Mouse (Mus musculus): ENCODE measurements around the gene 2310022A10Rik.

2310022A10Rik gene

GRCm38 (mm10) chr7:27552931-27553513 is at the start of gene 2310022A10Rik, which contains the start of gene Pld3:
2310022A10Rik (plus strand) TSS chr7:27553233.
Pld3 (minus strand) TSS chr7:27553218.
- DNase-seq = peak; percentile 97 to 99

- DNase-seq = no peak
These were observed 46.2 kb upstream of the 2310022A10Rik start for GRCm38 (mm10) chr7:27506765-27507370.

DNA sequence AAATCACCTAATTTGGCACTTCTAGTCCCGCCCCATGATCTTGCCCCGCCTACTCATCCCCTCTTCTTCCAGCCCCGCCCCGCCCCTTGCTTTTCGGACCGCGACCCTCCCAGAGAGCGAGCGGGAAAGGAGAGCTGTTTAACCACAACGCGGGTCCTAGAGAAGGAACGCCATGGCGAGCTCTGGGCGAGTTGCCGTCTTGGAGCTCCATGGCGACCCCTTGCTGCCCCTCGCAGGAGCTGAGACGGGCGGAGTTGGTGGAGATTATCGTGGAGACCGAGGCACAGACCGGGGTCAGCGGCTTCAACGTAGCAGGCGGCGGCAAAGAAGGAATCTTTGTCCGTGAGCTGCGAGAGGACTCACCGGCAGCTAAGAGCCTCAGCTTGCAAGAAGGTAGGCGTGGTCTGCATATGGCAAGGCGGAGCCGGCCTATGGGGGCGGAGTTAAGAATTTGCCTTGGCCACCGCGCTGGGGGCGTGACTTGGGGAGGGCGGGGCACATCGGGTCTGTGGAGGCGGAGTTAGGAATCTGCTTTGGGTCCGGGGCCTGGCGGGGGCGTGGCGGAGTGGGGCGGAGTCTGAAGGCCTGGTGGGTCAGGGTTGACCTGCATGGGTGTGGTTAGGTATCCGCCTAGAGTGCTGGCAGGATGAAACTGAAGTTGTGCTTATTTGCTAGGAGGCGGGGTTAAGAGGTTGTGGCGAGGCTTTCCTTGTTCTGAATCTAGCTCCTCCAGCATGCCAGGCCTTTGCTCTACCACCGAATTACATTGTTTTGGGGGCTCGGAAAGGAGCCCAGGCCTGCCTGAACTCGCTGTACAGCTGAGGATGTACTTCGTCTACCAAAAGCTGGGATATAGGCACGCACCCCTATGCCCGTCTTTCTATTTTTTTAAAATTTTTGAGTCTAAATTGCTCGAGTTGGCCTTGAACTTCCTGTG is 45.1 kb upstream of the 2310022A10Rik start:
- peak; percentile 99 to 100 for DNase-seq

DNA sequence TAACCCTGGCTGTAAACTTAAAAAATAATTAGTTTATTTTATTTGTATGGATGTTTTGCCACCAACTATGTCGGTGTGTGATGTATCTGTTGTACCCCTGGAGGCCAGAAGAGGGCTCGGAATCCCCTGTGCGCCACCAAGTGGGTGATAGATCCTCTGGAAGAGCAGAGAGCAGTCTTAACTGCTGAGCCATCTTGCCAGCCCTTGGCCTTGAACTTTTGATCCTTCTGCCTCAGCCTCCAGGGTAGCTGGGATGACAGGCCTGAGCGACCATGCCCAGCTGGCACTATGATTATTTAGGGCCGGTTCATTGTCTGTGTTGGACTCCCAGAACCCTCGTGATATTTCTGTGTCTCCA is 44.4 kb upstream of the 2310022A10Rik start:
- DNase-seq = peak; percentile 56 to 67

GRCm38 (mm10) chr7:27510809-27511208 is 42.2 kb upstream of the 2310022A10Rik start:
- DNase-seq = no peak

- DNase-seq = no peak
These were observed 38.1 kb upstream of the 2310022A10Rik start for GRCm38 (mm10) chr7:27514961-27515360.

GRCm38 (mm10) chr7:27518314-27518713 is 34.7 kb upstream of the 2310022A10Rik start:
- no peak for DNase-seq

- DNase-seq = no peak
These were observed 32.9 kb upstream of the 2310022A10Rik start for GRCm38 (mm10) chr7:27520104-27520503.

- no peak for DNase-seq
These were observed 32.4 kb upstream of the 2310022A10Rik start for GRCm38 (mm10) chr7:27520599-27520998.

- DNase-seq = no peak
These were observed 30.1 kb upstream of the 2310022A10Rik start, which contains the start of gene Hipk4 for GRCm38 (mm10) chr7:27522967-27523366. Hipk4 (plus strand) TSS chr7:27523267.

GRCm38 (mm10) chr7:27523805-27524204 is 29.2 kb upstream of the 2310022A10Rik start:
- DNase-seq = no peak

GRCm38 (mm10) chr7:27526039-27526827 is 26.8 kb upstream of the 2310022A10Rik start:
- peak; percentile 48 to 73 for DNase-seq

GRCm38 (mm10) chr7:27529070-27529469 is 24.0 kb upstream of the 2310022A10Rik start:
- DNase-seq = no peak

DNA sequence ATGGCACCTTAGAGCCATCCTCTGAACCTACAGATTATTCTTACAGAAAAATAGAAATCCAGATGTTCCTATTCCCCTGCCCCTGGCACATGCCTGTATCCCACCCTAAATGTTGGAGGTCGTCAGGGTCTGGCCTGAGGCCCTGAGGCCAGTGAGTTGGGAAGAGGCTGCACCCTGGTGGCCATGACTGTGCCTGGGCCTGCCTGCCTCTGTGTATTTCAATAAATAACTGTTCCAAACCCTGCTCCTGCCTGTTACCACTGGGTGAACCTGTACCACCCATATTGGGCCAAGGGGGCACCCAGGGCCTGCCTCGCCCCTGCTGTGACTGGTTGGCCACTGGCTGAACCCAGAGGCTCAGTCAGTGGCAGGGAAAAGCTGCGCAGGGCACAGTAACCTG is 22.1 kb upstream of the 2310022A10Rik start:
- DNase-seq = no peak

DNA sequence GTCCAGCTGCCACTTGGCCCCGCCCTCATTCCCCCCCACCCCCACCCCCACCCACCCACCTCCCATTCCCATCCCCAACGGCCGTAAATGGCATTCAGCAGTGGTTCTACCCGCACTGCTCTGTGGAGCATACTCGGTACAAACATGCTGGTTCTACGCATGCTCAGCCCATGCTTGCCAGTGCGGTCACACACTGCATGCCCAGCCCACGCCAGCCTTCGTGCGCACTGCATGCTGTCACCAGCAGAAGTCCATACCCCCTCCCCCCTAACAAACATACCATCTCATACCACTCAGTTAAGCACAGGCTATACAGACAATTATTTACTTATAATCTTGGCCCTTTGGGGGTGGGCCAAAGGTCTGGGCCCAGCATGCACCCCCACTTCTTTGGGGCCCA is 21.3 kb upstream of the 2310022A10Rik start:
- DNase-seq = no peak

GRCm38 (mm10) chr7:27532480-27533050 is 20.5 kb upstream of the 2310022A10Rik start:
- DNase-seq = no peak

- DNase-seq = no peak
These were observed 17.6 kb upstream of the 2310022A10Rik start for GRCm38 (mm10) chr7:27535386-27535785.

DNA sequence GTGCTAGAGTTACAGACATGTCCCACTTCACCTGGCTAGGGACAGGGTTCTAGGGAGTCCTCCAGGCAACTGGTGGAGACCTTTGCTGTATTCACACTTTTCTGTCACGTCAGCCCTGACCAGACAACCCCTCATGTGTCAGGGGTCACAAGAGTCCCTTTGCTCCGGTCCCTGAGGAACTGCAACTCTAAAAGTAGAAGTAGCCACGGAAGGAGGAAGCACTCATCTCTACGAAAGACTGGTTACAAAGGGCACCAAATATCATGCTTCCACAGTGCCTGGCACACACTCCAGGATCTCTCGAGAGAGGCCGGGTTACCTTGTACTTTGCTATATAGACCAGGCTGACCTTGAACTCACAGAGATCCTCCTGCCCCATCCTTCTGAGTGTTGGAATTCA is 16.4 kb upstream of the 2310022A10Rik start:
- DNase-seq = no peak

- DNase-seq = no peak
These were observed 15.0 kb upstream of the 2310022A10Rik start for GRCm38 (mm10) chr7:27537998-27538397.

GRCm38 (mm10) chr7:27538797-27539196 is 14.2 kb upstream of the 2310022A10Rik start:
- no peak for DNase-seq

- DNase-seq = no peak
These were observed 12.5 kb upstream of the 2310022A10Rik start for GRCm38 (mm10) chr7:27540521-27540920.

GRCm38 (mm10) chr7:27540935-27541334 is 12.1 kb upstream of the 2310022A10Rik start:
- no peak for DNase-seq
